Mouse (Mus musculus): ENCODE measurements around the gene Kirrel2. TPM values are rescaled to one million over a fixed set of nuclear protein-coding genes. Genes with fewer than 3 reads are reported as not detected.
A peak's percentile ranks its signal among the peaks of the same experiment; 100 is the strongest.
"Not testable (repeated sequence)": the region's sequence is repeated elsewhere in the genome, so short reads cannot be mapped to it uniquely, and the experiment has no call there.

Kirrel2 gene
- polyA plus RNA-seq (2015; fragmentation: Nextera tagmentation; extraction: Ambion mirVana), result 3.3 and 3.9 TPM in 2 replicates

DNA sequence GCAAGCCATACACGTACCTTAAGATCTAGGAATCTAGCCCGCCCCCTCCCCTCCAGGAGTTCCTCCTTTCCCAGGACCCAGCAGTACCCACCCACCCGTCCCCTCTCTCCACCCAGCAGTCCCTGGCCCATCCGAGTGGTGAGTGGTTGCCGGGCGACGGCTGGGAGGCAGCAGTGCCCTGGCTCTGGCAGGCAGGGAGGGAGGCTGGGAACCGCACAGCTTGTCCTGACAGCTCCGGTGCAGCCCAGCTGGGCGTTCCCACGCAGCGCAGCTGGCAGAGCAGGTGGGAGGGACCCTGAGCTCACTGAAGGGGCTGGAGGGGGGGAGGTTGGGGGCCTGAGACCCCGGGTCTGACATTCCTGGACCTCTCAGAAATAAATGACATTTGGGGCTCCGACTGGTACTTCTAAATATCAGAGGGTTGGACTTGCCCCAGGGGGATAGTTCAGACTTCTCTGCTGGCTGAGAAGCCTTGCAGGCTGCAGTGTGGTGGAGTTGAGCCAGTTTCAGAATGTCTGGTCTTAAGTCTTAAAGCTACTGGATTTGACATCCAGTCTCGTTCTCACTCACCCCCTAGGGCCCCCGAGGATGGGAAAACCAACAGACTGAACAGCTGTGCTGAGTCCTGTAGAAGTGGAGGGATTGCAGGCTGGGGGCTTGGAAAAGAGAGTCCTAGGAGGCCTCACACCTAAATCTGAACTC, at the start of gene Kirrel2, which contains the start of gene Nphs1:
Gene Kirrel2 (minus strand): TSS at position 62 of the 702 bp plus-strand sequence.
Gene Nphs1 (plus strand): TSS at position 687 of the 702 bp plus-strand sequence.
- peak within 1 kb of the TSS; percentile 58 for H3K4me2 ChIP-seq
- peaks cover 41% of the 10 kb centered on the region for H3K4me1 ChIP-seq (replicated peaks)
- under 1% methylated on average over 16 of the region's 16 CpGs for WGBS
- H3K9ac ChIP-seq, result peak within 1 kb of the TSS; percentile 51
- no peaks in the 10 kb centered on the region for H3K9me3 ChIP-seq
- 0 out of 2 replicates have a peak within 1 kb of the TSS, but pooled peaks have one; percentile 18 for H3K27ac ChIP-seq (replicated peaks)
- H3K27me3 ChIP-seq, result peaks cover 97% of the 10 kb centered on the region
- peak within 1 kb of the TSS; percentile 29 for H3K4me3 ChIP-seq
- peak; percentile 91 for ATAC-seq (ENCODE audit: low read depth)
- no peaks in the 10 kb centered on the region for H3K36me3 ChIP-seq

DNA sequence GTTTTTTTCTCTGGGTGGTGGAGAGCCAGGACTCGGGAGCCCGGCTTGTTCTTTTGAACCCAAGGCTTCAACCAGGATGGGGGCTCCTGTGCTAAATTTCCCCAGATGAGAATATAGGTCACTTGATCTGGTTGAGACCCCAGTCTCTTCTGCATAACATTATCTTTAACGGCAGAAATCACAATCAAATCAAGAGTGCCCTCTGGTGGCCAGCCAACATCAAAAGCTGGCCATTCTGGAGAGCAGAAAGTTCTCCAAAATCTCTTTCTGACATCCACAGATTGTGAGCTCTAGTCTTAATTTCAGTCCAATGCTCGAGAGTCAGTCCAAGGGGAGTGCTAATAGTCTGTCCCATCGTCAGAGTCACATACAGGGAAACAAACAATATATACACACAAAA, 43.7 kb upstream of the Kirrel2 start:
- not testable (repeated sequence) for H3K4me3 ChIP-seq; H3K9ac ChIP-seq; H3K36me3 ChIP-seq; H3K27me3 ChIP-seq; H3K9me3 ChIP-seq; ATAC-seq (ENCODE audit: low read depth); H3K4me1 ChIP-seq (replicated peaks); H3K27ac ChIP-seq (replicated peaks); H3K4me2 ChIP-seq
- WGBS, result 69% methylated on average over 5 of the region's 5 CpGs

DNA sequence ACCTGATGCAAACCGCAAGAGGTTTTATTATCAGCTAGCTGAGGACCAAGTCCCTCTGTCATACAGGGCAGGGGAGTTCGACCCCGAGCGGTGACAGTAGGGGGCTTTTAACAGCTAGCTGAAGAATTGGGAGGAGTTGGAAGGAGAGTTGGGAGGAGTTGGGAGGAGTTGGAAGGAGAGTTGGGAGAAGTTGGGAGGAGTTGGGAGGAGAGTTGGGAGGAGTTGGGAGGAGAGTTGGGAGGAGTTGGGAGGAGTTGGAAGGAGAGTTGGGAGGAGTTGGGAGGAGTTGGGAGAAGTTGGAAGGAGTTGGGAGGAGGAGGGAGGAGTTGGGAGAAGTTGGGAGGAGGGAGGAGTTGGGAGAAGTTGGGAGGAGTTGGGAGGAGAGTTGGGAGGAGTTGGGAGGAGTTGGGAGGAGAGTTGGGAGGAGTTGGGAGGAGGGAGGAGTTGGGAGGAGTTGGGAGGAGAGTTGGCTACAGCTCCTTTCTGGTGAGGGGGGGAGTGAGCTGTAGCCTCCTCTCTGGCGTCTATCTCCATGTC, 38.1 kb upstream of the Kirrel2 start:
- H3K27ac ChIP-seq (replicated peaks); H3K36me3 ChIP-seq; ATAC-seq (ENCODE audit: low read depth); H3K4me1 ChIP-seq (replicated peaks); H3K9ac ChIP-seq; H3K4me3 ChIP-seq; H3K9me3 ChIP-seq; H3K4me2 ChIP-seq; H3K27me3 ChIP-seq: not testable (repeated sequence)
- 62% methylated on average over 5 of the region's 5 CpGs for WGBS

DNA sequence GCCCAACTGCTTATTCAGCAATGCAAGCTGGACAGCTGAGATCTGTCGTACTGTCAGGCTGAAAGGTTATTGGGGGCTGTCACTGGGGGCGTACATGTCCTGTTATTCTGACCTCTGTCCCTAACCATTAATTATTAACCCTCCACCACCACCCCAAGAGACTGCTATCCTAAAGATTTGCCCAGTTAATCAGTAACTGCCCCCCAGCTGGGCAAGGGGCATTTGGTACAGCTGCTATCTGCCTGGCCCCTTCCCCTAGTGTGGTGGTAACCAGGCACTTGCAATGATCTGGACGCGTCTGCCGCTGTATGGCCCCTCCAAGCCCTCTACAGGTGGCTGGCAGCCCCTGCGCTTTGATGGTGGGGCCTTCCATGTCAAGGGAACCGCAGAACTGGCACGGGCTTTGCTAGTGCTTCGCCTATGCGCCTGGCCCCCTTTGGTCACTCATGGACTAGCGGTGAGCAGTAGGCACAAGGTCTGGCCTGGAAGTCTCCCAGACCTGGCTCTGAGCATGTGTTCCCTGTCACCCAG, 36.0 kb upstream of the Kirrel2 start, which contains the start of gene Prodh2:
Gene Prodh2 (plus strand): TSS at position 222 of the 531 bp plus-strand sequence.
- no peaks in the 10 kb centered on the region for H3K27me3 ChIP-seq
- H3K36me3 ChIP-seq, result no peaks in the 10 kb centered on the region
- no peaks in the 10 kb centered on the region for H3K4me1 ChIP-seq (replicated peaks)
- H3K4me2 ChIP-seq, result no peak within 1 kb of the TSS
- H3K27ac ChIP-seq (replicated peaks), result no peak within 1 kb of the TSS
- no peak within 1 kb of the TSS for H3K9ac ChIP-seq
- no peak within 1 kb of the TSS for H3K4me3 ChIP-seq
- 47% methylated on average over 11 of the region's 11 CpGs for WGBS
- no peak for ATAC-seq (ENCODE audit: low read depth)
- no peaks in the 10 kb centered on the region for H3K9me3 ChIP-seq

DNA sequence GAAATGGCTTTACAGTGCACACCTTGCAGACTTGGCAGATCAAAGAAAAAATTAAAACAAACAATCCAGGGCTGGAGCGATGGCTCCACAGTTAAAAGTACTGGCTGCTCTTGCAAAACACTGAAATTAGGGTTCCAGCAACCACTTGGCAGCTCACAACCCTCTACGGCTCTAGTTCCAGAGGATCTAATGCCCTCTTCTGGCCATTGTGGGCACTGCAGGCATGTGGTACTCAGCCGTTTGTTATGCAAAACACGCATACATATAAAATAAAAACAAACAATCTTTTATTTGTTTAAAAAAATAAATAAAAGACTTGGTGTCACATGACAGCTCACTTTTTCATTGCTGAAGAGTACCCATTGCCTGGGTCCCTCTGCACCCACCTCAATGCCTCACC, 35.3 kb upstream of the Kirrel2 start:
- 19% methylated on average over 4 of the region's 4 CpGs for WGBS
- no peak overlapping the region for H3K4me3 ChIP-seq

DNA sequence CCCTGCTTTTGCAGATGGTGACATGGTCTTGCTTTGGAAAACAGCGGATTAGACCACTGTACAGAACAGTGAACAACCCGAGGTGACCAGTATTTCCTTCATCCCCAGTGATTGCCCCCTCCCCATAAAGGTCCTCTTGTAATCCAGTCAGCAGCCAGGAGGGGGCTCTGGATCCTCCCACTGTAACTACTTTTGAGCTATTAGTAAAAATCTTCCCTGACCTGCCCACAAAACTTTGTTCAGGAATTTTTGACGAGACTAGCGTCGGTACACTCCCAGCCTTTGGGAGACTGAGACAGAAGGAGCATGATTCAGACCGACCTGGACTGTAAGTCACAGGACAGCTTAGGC, 33.4 kb upstream of the Kirrel2 start:
- no peak overlapping the region for H3K4me3 ChIP-seq
- no peaks in the 10 kb centered on the region for H3K4me1 ChIP-seq (replicated peaks)
- WGBS, result 22% methylated on average over 6 of the region's 6 CpGs
- H3K9ac ChIP-seq, result no peak overlapping the region
- H3K27ac ChIP-seq (replicated peaks), result no peak overlapping the region
- H3K36me3 ChIP-seq, result no peaks in the 10 kb centered on the region
- ATAC-seq (ENCODE audit: low read depth), result no peak
- H3K9me3 ChIP-seq, result no peaks in the 10 kb centered on the region
- peaks cover 2% of the 10 kb centered on the region; the same call in 1 of the 2 replicates for H3K27me3 ChIP-seq
- H3K4me2 ChIP-seq, result no peak overlapping the region

More for the DNA sequence above, 35.3 kb upstream of the Kirrel2 start:
- no peaks in the 10 kb centered on the region for H3K4me1 ChIP-seq (replicated peaks)
- no peak overlapping the region for H3K4me2 ChIP-seq
- H3K9ac ChIP-seq, result no peak overlapping the region
- ATAC-seq (ENCODE audit: low read depth), result no peak
- H3K27ac ChIP-seq (replicated peaks), result no peak overlapping the region
- no peaks in the 10 kb centered on the region for H3K36me3 ChIP-seq
- H3K27me3 ChIP-seq, result no peaks in the 10 kb centered on the region
- H3K9me3 ChIP-seq, result no peaks in the 10 kb centered on the region

DNA sequence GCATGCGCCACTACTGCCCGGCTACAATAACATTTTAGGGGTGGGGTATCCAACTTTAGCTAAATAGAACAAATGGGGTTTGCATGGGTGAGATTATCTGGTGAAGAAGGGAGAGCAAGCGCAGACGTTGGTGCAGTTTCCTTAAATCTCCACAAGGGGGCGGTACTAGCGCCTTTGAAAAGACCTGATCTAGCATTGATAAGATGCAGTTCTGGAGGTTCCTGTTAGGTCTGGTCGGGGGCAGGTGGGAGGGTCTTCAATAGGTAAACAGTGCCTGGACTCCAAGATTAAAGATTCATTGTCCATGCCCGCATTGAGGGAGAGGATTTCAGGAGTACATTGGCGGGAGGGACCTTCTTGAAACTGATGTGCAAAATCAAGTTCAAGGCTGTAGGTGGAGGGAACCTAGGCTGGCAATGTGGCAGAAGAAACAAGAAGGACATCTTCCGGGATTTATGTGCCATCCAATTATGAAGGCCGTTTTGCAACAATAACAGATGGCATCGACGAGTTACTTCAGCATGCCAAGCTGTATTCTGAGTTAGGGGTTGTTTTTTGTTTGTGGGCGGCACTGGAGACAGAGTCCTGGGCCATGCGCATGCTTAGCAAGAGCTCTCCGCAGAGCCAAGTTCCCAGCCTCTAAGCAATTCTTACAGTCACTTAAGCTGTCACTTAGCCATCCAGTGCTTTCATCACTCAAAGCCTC, 32.9 kb upstream of the Kirrel2 start:
- no peaks in the 10 kb centered on the region for H3K36me3 ChIP-seq
- no peak overlapping the region for H3K4me3 ChIP-seq
- WGBS, result 38% methylated on average over 16 of the region's 16 CpGs
- peaks cover 2% of the 10 kb centered on the region; the same call in 1 of the 2 replicates for H3K27me3 ChIP-seq
- no peak overlapping the region for H3K27ac ChIP-seq (replicated peaks)
- H3K4me2 ChIP-seq, result no peak overlapping the region
- no peaks in the 10 kb centered on the region for H3K4me1 ChIP-seq (replicated peaks)
- H3K9ac ChIP-seq, result no peak overlapping the region
- no peak for ATAC-seq (ENCODE audit: low read depth)
- H3K9me3 ChIP-seq, result no peaks in the 10 kb centered on the region

DNA sequence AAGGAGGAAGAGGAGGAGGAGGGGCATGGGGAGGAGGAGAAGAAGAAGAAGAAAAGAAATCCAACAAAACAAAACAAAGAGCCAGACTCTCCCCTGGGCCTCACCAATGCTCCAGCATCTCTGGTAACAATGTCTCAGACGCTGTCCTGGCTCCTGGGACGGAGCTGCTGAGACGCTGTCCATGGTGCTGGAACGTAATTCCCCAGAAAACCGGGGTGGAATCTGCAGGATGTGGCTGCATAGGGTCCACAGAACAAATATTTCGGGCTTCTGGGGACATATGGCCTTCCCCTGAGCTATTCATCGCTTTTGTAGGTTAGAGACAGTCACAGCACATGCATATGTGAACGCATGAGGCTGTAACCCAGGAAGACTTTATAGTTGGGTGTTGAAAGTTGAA, 26.8 kb upstream of the Kirrel2 start:
- H3K4me1 ChIP-seq (replicated peaks), result no peaks in the 10 kb centered on the region
- ATAC-seq (ENCODE audit: low read depth), result no peak
- H3K27ac ChIP-seq (replicated peaks), result no peak overlapping the region
- peaks cover 20% of the 10 kb centered on the region for H3K27me3 ChIP-seq
- WGBS, result 16% methylated on average over 8 of the region's 8 CpGs
- H3K36me3 ChIP-seq, result no peaks in the 10 kb centered on the region
- no peak overlapping the region for H3K4me3 ChIP-seq
- H3K4me2 ChIP-seq, result no peak overlapping the region
- no peaks in the 10 kb centered on the region for H3K9me3 ChIP-seq
- no peak overlapping the region for H3K9ac ChIP-seq

DNA sequence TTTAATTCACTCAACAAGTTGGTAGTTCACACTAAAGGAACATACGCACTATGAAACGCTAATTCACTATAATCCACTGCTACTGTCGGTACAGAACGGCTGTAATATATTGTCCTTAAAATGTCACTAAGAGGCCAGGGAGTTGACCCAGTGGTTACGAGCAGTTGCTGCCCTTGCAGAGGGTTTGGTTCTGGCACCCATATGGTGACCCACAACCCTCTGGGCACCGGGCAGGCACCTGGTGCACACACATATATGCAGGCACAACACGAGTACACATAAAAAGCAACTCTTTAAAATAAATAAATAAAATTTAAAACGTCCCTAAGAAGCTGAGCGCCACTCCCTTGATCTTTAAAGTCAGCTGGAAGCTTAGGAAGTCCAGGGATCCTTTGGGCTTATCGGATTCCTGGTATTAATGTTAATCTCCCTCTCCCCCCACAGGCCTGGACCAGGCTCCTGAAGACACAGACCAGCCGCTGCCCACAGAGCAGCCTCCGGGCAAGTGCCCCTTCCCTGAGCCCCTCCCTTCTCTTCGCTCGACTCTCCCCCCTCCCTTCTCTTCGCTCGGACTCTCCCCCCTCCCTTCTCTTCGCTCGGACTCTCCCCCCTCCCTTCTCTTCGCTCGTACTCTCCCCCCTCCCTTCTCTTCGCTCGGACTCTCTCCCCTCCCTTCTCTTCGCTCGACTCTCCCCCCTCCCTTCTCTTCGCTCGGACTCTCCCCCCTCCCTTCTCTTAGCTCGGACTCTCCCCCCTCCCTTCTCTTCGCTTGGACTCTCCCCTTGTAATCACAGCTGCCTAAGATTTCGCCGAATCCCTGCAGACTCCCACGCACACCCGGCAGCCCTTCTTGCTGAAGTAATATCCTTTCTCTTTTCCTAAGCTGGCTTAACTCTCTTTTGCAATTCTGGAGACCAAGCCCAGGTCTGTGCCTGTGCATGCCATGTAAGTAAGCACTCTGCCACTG, 20.2 kb upstream of the Kirrel2 start:
- peak; percentile 57 for ATAC-seq (ENCODE audit: low read depth)
- no peaks in the 10 kb centered on the region for H3K9me3 ChIP-seq
- peak overlapping the region; percentile 58 for H3K9ac ChIP-seq
- H3K27ac ChIP-seq (replicated peaks), result no peak overlapping the region
- no peaks in the 10 kb centered on the region for H3K36me3 ChIP-seq
- peak overlapping the region; percentile 57 for H3K4me2 ChIP-seq
- H3K27me3 ChIP-seq, result peaks cover 23% of the 10 kb centered on the region
- peaks cover 9% of the 10 kb centered on the region for H3K4me1 ChIP-seq (replicated peaks)
- H3K4me3 ChIP-seq, result peak overlapping the region; percentile 32
- WGBS, result 6% methylated on average over 29 of the region's 32 CpGs

DNA sequence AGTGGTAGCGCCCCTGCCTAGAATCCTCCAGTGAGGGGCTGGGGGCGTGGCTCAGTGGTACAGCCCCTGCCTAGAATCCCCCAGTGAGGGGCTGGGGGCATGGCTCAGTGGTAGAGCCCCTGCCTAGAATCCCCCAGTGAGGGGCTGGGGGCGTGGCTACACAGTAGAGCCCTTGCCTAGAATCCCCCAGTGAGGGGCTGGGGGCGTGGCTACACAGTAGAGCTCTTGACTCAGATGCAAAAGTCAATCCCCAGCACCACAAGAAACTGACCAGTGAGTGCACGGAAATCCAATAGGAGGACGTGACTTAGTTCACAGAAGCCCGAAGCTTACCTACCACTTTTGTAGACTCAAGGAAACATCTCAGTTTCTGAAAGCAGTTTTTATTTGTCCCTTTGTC, 18.6 kb upstream of the Kirrel2 start:
- not testable (repeated sequence) for H3K9me3 ChIP-seq; H3K9ac ChIP-seq; H3K36me3 ChIP-seq; H3K4me2 ChIP-seq; H3K4me3 ChIP-seq; H3K4me1 ChIP-seq (replicated peaks); ATAC-seq (ENCODE audit: low read depth); H3K27ac ChIP-seq (replicated peaks)
- WGBS, result 84% methylated on average over 7 of the region's 7 CpGs
- H3K27me3 ChIP-seq, result peaks cover 12% of the 10 kb centered on the region; the same call in 1 of the 2 replicates

DNA sequence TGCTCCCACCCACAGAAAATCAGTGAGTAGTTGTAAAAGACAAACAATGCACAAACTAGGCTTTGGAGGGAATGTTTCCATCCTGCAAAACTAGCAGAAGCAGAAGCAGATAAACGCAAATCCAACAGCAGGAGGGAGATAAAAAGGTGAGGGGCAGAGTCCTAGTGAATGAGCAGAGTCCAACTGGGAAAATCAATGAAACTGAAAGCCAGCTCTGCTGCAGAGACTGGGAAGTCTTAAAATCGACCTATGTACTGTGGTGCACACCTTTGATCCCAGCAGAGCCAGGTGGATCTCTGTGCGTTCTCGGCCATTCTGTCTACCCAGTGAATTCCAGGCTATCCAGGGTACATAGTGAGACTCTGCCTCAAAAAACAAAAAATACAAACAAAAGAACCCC, 17.5 kb upstream of the Kirrel2 start:
- no peak overlapping the region for H3K9ac ChIP-seq
- no peak overlapping the region for H3K4me2 ChIP-seq
- H3K27me3 ChIP-seq, result peaks cover 10% of the 10 kb centered on the region; the same call in 1 of the 2 replicates
- no peaks in the 10 kb centered on the region for H3K36me3 ChIP-seq
- no peaks in the 10 kb centered on the region for H3K9me3 ChIP-seq
- no peak overlapping the region for H3K27ac ChIP-seq (replicated peaks)
- H3K4me1 ChIP-seq (replicated peaks), result peaks cover 9% of the 10 kb centered on the region
- no peak overlapping the region for H3K4me3 ChIP-seq
- WGBS, result 75% methylated on average over 4 of the region's 4 CpGs
- no peak for ATAC-seq (ENCODE audit: low read depth)
